ENCODE assay signal across 8 mouse cellular contexts in genomic region chr9:104409381-104409780, GRCm38 (mm10).
DNase-seq lines count a peak whose midpoint lies in the region; ATAC-seq lines count a peak whose summit lies in the region.

No protein-coding gene starts in this region.

- ATAC-seq in erythroblast, adult 5-6 weeks (replicated peaks; ENCODE audit: low FRiP score, poor library complexity, severe bottlenecking), result no peak
- ATAC-seq in forebrain, embryonic 14.5 days, result no peak
- ATAC-seq in liver, embryonic 15.5 days (ENCODE audit: insufficient read depth), result no peak

- H3K9ac ChIP-seq in forebrain, embryonic 14.5 days (ENCODE audit: low read length), result no peak overlapping the region
- no peak overlapping the region for H3K9ac ChIP-seq in liver, embryonic 15.5 days

- H3K9me3 ChIP-seq in erythroblast, embryonic 14.5 days (ENCODE audit: control insufficient read depth, low read length), result no peaks in the 10 kb centered on the region
- no peaks in the 10 kb centered on the region for H3K9me3 ChIP-seq in forebrain, embryonic 14.5 days (replicated peaks; ENCODE audit: control insufficient read depth, low read length)
- H3K9me3 ChIP-seq in liver, embryonic 15.5 days (replicated peaks), result no peaks in the 10 kb centered on the region

- WGBS in forebrain, embryonic 14.5 days, result 18% methylated on average over 12 of the region's 12 CpGs
- 20% methylated on average over 12 of the region's 12 CpGs for WGBS in liver, embryonic 15.5 days (ENCODE audit: insufficient replicate concordance)

- peak; percentile 79 for DNase-seq in A20 (ENCODE audit: low read depth, low spot score)
- peak; percentile 27 for DNase-seq in forebrain, embryonic 14.5 days (ENCODE audit: low spot score)
- no peak for DNase-seq in thymus, postnatal 10 days (ENCODE audit: low spot score in 2 of 2)
- DNase-seq in left cerebral cortex, adult 8-10 months (ENCODE audit: low spot score in 2 of 2), result no peak
- DNase-seq in thymus, postnatal 36 days, result no peak

- H3K27ac ChIP-seq in forebrain, embryonic 14.5 days (ENCODE audit: low read depth, low read length), result no peak overlapping the region
- H3K27ac ChIP-seq in liver, embryonic 15.5 days (replicated peaks), result no peak overlapping the region

- peaks cover 20% of the 10 kb centered on the region for H3K4me1 ChIP-seq in erythroblast, embryonic 14.5 days (ENCODE audit: control insufficient read depth)
- peaks cover 4% of the 10 kb centered on the region; the same call in 1 of the 2 replicates for H3K4me1 ChIP-seq in forebrain, embryonic 14.5 days (ENCODE audit: control insufficient read depth, insufficient read depth, low read length)
- H3K4me1 ChIP-seq in liver, embryonic 15.5 days (replicated peaks), result no peaks in the 10 kb centered on the region

- peak overlapping the region; percentile 58 for H3K4me3 ChIP-seq in erythroblast, embryonic 14.5 days (replicated peaks)
- H3K4me3 ChIP-seq in forebrain, embryonic 14.5 days (ENCODE audit: low read depth, low read length), result peak overlapping the region; percentile 26
- H3K4me3 ChIP-seq in liver, embryonic 15.5 days (replicated peaks), result peak overlapping the region; percentile 26; the same call in 1 of the 2 replicates

- H3K27me3 ChIP-seq in erythroblast, embryonic 14.5 days (ENCODE audit: control insufficient read depth), result no peaks in the 10 kb centered on the region; the same call in 1 of the 2 replicates
- peaks cover 11% of the 10 kb centered on the region; the same call in 1 of the 2 replicates for H3K27me3 ChIP-seq in forebrain, embryonic 14.5 days (replicated peaks; ENCODE audit: control insufficient read depth, insufficient read depth, low read length)
- H3K27me3 ChIP-seq in liver, embryonic 15.5 days, result peaks cover 9% of the 10 kb centered on the region

- no peaks in the 10 kb centered on the region for H3K36me3 ChIP-seq in erythroblast, embryonic 14.5 days (ENCODE audit: control insufficient read depth)
- no peaks in the 10 kb centered on the region for H3K36me3 ChIP-seq in forebrain, embryonic 14.5 days (ENCODE audit: control insufficient read depth, insufficient read depth, low read length)
- no peaks in the 10 kb centered on the region for H3K36me3 ChIP-seq in liver, embryonic 15.5 days (replicated peaks)

- H3K4me2 ChIP-seq in forebrain, embryonic 14.5 days (ENCODE audit: low read length), result peak overlapping the region; percentile 53
- peak overlapping the region; percentile 55 for H3K4me2 ChIP-seq in liver, embryonic 15.5 days

Comparison
In these comparisons a context has a peak if more than half of its experiments do, and no peak if none do; other contexts are left out.
1. DNase-seq: peak in A20 (single experiment) and forebrain, embryonic 14.5 days (single experiment); none in thymus, postnatal 10 days (0 of 2), left cerebral cortex, adult 8-10 months (0 of 2) and thymus, postnatal 36 days (0 of 2).
2. Peak in every context shown above with its lines, with median percentiles within 50 percentile points of each other: H3K4me3 ChIP-seq.